Mouse (Mus musculus) hindbrain, embryonic 10.5 days (tissue): ENCODE measurements around the gene Tulp4. TPM values are rescaled to one million over a fixed set of nuclear protein-coding genes. Genes with fewer than 3 reads are reported as not detected.

ENCODE experiments used
- polyA plus RNA-seq: library from polyadenylated mRNA; unstranded; fragments of >200 nt; fragmentation: Nextera tagmentation; extraction: Ambion mirVana; gene quantifications from 2 replicates; pipeline ENCODE4 v1.2.1, GENCODE M21; 2016

Gene Tulp4
- polyA plus RNA-seq, 1 experiment from 2014 or later, result 134 TPM

Other genes starting within 250 kb of the Tulp4 start
- 1.6 and 2.4 TPM in 2 replicates for gene Synj2, start 165.2 kb upstream of the Tulp4 start, polyA plus RNA-seq
- gene Serac1, start 26.7 kb upstream of the Tulp4 start, polyA plus RNA-seq, result 6.7 and 7.2 TPM in 2 replicates
- 166 and 169 TPM in 2 replicates for gene Gtf2h5, start 26.7 kb upstream of the Tulp4 start, polyA plus RNA-seq
- 23.5 and 24.4 TPM in 2 replicates for gene Tmem181a, start 150.4 kb downstream of the Tulp4 start, polyA plus RNA-seq
- gene Dynlt1a, start 211.1 kb downstream of the Tulp4 start, polyA plus RNA-seq, result 26.0 and 36.0 TPM in 2 replicates